ENCODE assay signal across 29 mouse cellular contexts in genomic region chr15:103542526-103542925, GRCm38 (mm10). TPM values are rescaled to one million over a fixed set of nuclear protein-coding genes. Genes with fewer than 3 reads are reported as not detected.
DNase-seq lines count a peak whose midpoint lies in the region; ATAC-seq and TF ChIP-seq lines count a peak whose summit lies in the region.
"Had no signal": no experiment of that assay in that cellular context is flagged by ENCODE, and none has a peak within 500 bp of the region (broad histone marks: within the 10 kb centered on the region; RNA-seq: fewer than 3 reads in every experiment).

No protein-coding gene starts in this region.

- peak overlapping the region; percentile 85 for H3K27ac ChIP-seq in kidney, adult 2 months (ENCODE audit: insufficient read depth, low read depth, low read length)
- no peak overlapping the region for H3K27ac ChIP-seq in kidney, embryonic 15.5 days
- H3K27ac ChIP-seq in embryonic facial prominence, embryonic 10.5 days (replicated peaks): no peak overlapping the region
- H3K27ac ChIP-seq: embryonic facial prominence, embryonic 15.5 days; forebrain, embryonic 13.5 days; heart, embryonic 10.5 days; heart, embryonic 15.5 days; hindbrain, embryonic 12.5 days; hindbrain, postnatal 0 days; limb, embryonic 13.5 days; lung, embryonic 15.5 days; midbrain, embryonic 12.5 days; neural tube, embryonic 13.5 days; stomach, embryonic 15.5 days had no signal

- POLR2A ChIA-PET in Patski (lab: Charles Lee): no interaction called here

- no peak overlapping the region for H3K9ac ChIP-seq in kidney, embryonic 15.5 days
- H3K9ac ChIP-seq: embryonic facial prominence, embryonic 15.5 days; forebrain, embryonic 13.5 days; heart, embryonic 15.5 days; hindbrain, embryonic 12.5 days; limb, embryonic 13.5 days; lung, embryonic 15.5 days; midbrain, embryonic 12.5 days; neural tube, embryonic 13.5 days; stomach, embryonic 15.5 days had no signal

- no peak overlapping the region for H3K4me2 ChIP-seq in kidney, embryonic 15.5 days
- H3K4me2 ChIP-seq: embryonic facial prominence, embryonic 15.5 days; forebrain, embryonic 13.5 days; heart, embryonic 15.5 days; hindbrain, embryonic 12.5 days; limb, embryonic 13.5 days; liver, embryonic 11.5 days; lung, embryonic 15.5 days; midbrain, embryonic 12.5 days; neural tube, embryonic 13.5 days; stomach, embryonic 15.5 days had no signal

- in situ Hi-C loops in Patski (cut with MboI; ENCODE audit: low pct_unique_long_range_greater_than_20kb): no loop called here

- no peaks in the 10 kb centered on the region for H3K27me3 ChIP-seq in kidney, adult 2 months (replicated peaks; ENCODE audit: control insufficient read depth, insufficient read depth, low read length)
- peaks cover 23% of the 10 kb centered on the region for H3K27me3 ChIP-seq in kidney, embryonic 15.5 days
- H3K27me3 ChIP-seq in Patski: peaks cover 25% of the 10 kb centered on the region
- H3K27me3 ChIP-seq in embryonic facial prominence, embryonic 10.5 days (replicated peaks; ENCODE audit: low read depth, poor library complexity, severe bottlenecking): peaks cover 28% of the 10 kb centered on the region
- H3K27me3 ChIP-seq: forebrain, embryonic 13.5 days had no signal

- CTCF ChIA-PET in Patski (lab: Charles Lee): interaction anchor here (1.2 to 2.2 kb wide), 3 partner anchors 9 to 60 kb away, joined by 3 to 6 read pairs (median 5); no protein-coding TSS in a partner anchor

- H3K4me1 ChIP-seq in kidney, adult 2 months (ENCODE audit: control insufficient read depth, insufficient read depth, low read length): 0 out of 2 replicates have a peak, but pooled peaks cover 3% of the 10 kb centered on the region
- peaks cover 31% of the 10 kb centered on the region for H3K4me1 ChIP-seq in kidney, embryonic 15.5 days
- peaks cover 18% of the 10 kb centered on the region for H3K4me1 ChIP-seq in embryonic facial prominence, embryonic 10.5 days
- H3K4me1 ChIP-seq: lung, embryonic 15.5 days had no signal

- no peak for TF ChIP-seq POLR2A in kidney, adult 2 months (IDR thresholded peaks at IDR 0.05; ENCODE audit: low read depth, low read length)

- peak; percentile 82 for DNase-seq in kidney, adult 2 months
- DNase-seq in Patski (ENCODE audit: low read depth, low spot score): no peak
- peak; percentile 3 for DNase-seq in embryonic facial prominence, embryonic 10.5 days (ENCODE audit: low spot score)
- DNase-seq in kidney, postnatal 25 days: peak; percentile 55 to 88
- DNase-seq in thymus, postnatal 14 days: no peak
- DNase-seq: adrenal gland, adult 8-10 months; B cell, adult 2 months; cerebellum, adult 2 months; cerebellum, postnatal 14 days; gastrocnemius, postnatal 10 days; thymus, adult 18-20 months; thymus, postnatal 36 days had no signal

- H3K4me3 ChIP-seq in kidney, adult 2 months (ENCODE audit: insufficient read depth, low read depth, low read length): no peak overlapping the region
- no peak overlapping the region for H3K4me3 ChIP-seq in kidney, embryonic 15.5 days (replicated peaks)
- no peak overlapping the region for H3K4me3 ChIP-seq in embryonic facial prominence, embryonic 10.5 days
- H3K4me3 ChIP-seq: embryonic facial prominence, embryonic 15.5 days; forebrain, embryonic 13.5 days; heart, embryonic 10.5 days; heart, embryonic 15.5 days; hindbrain, embryonic 12.5 days; limb, embryonic 13.5 days; lung, embryonic 15.5 days; midbrain, embryonic 12.5 days; neural tube, embryonic 13.5 days; stomach, embryonic 15.5 days had no signal

- TF ChIP-seq CTCF in kidney, adult 2 months (conservative IDR thresholded peaks at IDR 0.05; ENCODE audit: insufficient read depth, insufficient read length, low read depth, low read length): no peak
- no peak for TF ChIP-seq CTCF in Patski (IDR thresholded peaks at IDR 0.05)

- ATAC-seq in kidney, embryonic 15.5 days (replicated peaks; ENCODE audit: low FRiP score): no peak
- peak; percentile 22 for ATAC-seq in Patski
- ATAC-seq: forebrain, embryonic 13.5 days; hindbrain, postnatal 0 days; intestine, postnatal 0 days had no signal

- H3K9me3 ChIP-seq in kidney, embryonic 15.5 days (replicated peaks): no peaks in the 10 kb centered on the region
- no peaks in the 10 kb centered on the region for H3K9me3 ChIP-seq in embryonic facial prominence, embryonic 10.5 days
- H3K9me3 ChIP-seq: embryonic facial prominence, embryonic 15.5 days; forebrain, embryonic 13.5 days; heart, embryonic 10.5 days; heart, embryonic 15.5 days; hindbrain, embryonic 12.5 days; limb, embryonic 13.5 days; lung, embryonic 15.5 days; midbrain, embryonic 12.5 days; neural tube, embryonic 13.5 days; stomach, embryonic 15.5 days had no signal

- no peaks in the 10 kb centered on the region for H3K36me3 ChIP-seq in kidney, adult 2 months (ENCODE audit: control insufficient read depth, insufficient read depth, low read length)
- no peaks in the 10 kb centered on the region for H3K36me3 ChIP-seq in kidney, embryonic 15.5 days
- H3K36me3 ChIP-seq in embryonic facial prominence, embryonic 10.5 days (replicated peaks): no peaks in the 10 kb centered on the region
- H3K36me3 ChIP-seq: embryonic facial prominence, embryonic 15.5 days; heart, embryonic 10.5 days; heart, embryonic 15.5 days; hindbrain, embryonic 12.5 days; limb, embryonic 13.5 days; lung, embryonic 15.5 days; midbrain, embryonic 12.5 days; neural tube, embryonic 13.5 days; stomach, embryonic 15.5 days had no signal

RNA-seq across cellular contexts. Expression of gene Ppp1r1a, which starts 4.7 kb away (rescaled TPM):
- 253 and 258 TPM in 2 replicates for polyA plus RNA-seq in kidney, adult 2 months (2012; rRNA removed)
- polyA plus RNA-seq in kidney, embryonic 15.5 days (2015; fragmentation: Nextera tagmentation; extraction: Ambion mirVana): 18.9 and 21.5 TPM in 2 replicates
- 9.4 TPM for polyA plus RNA-seq in Patski (2021)
- polyA plus RNA-seq in embryonic facial prominence, embryonic 10.5 days (2016; fragmentation: Nextera tagmentation; extraction: Ambion mirVana): 14.3 and 16.4 TPM in 2 replicates

RNA-seq across cellular contexts. Expression of gene Glycam1, which starts 22.4 kb away (rescaled TPM):
- polyA plus RNA-seq in kidney, adult 2 months (2012; rRNA removed): 118 TPM in 1 of 2 replicates, not detected in the other
- polyA plus RNA-seq in kidney, embryonic 15.5 days (2015; fragmentation: Nextera tagmentation; extraction: Ambion mirVana): not detected in 2 replicates
- polyA plus RNA-seq in Patski (2021): not detected
- not detected in 2 replicates for polyA plus RNA-seq in embryonic facial prominence, embryonic 10.5 days (2016; fragmentation: Nextera tagmentation; extraction: Ambion mirVana)
- polyA plus RNA-seq: cerebellum, adult 2 months; embryonic facial prominence, embryonic 15.5 days; forebrain, embryonic 13.5 days; gonadal fat pad, adult 2 months; heart, embryonic 10.5 days; heart, embryonic 15.5 days; hindbrain, embryonic 12.5 days; hindbrain, postnatal 0 days; limb, embryonic 13.5 days; liver, embryonic 11.5 days; liver, embryonic 16.5 days; lung, embryonic 15.5 days; midbrain, embryonic 12.5 days; midbrain, postnatal 0 days; neural tube, embryonic 13.5 days; stomach, embryonic 15.5 days had no signal

RNA-seq across cellular contexts. Expression of gene Pde1b, which starts 39.7 kb away (rescaled TPM):
- polyA plus RNA-seq in kidney, adult 2 months (2012; rRNA removed): 2.0 and 2.8 TPM in 2 replicates
- 4.3 and 4.8 TPM in 2 replicates for polyA plus RNA-seq in kidney, embryonic 15.5 days (2015; fragmentation: Nextera tagmentation; extraction: Ambion mirVana)
- 1.4 TPM for polyA plus RNA-seq in Patski (2021)
- polyA plus RNA-seq in embryonic facial prominence, embryonic 10.5 days (2016; fragmentation: Nextera tagmentation; extraction: Ambion mirVana): 6.0 and 10.4 TPM in 2 replicates

Comparison
In these comparisons a context has a peak if more than half of its experiments do, and no peak if none do; other contexts are left out.
1. RNA of gene Ppp1r1a, which starts 4.7 kb away (polyA plus RNA-seq): 253 to 258 TPM in kidney, adult 2 months; 18.9 to 21.5 TPM in kidney, embryonic 15.5 days, 14.3 to 16.4 TPM in embryonic facial prominence, embryonic 10.5 days and 9.4 TPM in Patski (single experiment); every median in the first group is over 10 times any median in the second.
2. DNase-seq: peak in kidney, adult 2 months (single experiment), embryonic facial prominence, embryonic 10.5 days (single experiment) and kidney, postnatal 25 days (2 of 2); none in Patski (single experiment) and thymus, postnatal 14 days (single experiment).